Mouse (Mus musculus): ENCODE data around the gene Gm37240. TPM values are rescaled to one million over a fixed set of nuclear protein-coding genes. Genes with fewer than 3 reads are reported as not detected.
A peak's percentile ranks its signal among the peaks of the same experiment; 100 is the strongest.
"Not testable (repeated sequence)": the region's sequence is repeated elsewhere in the genome, so short reads cannot be mapped to it uniquely, and the experiment has no call there.

The Gm37240 gene
- total RNA-seq, 1 experiment from 2014 or later, result 10.8 TPM

DNA sequence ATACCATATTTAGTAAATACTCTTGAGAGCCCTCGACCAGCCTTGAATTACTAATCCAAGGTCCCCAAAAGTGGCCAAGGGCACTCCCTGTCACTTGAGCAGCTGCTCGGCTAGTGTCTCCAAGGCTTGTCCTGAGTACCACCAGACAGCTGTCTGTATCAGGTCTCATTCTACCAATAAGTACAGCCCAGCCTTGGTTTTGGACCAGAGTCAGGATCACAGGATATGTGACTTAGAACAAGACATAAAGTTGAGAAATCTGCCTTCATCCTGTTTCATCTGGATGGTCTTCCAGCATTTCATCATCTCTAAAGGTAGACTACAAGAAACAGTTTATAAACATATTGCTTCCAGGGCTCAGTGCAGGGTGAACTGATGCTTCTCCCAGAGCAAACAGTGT lies 253.6 kb downstream of the Gm37240 start:
- no peak for DNase-seq

DNA sequence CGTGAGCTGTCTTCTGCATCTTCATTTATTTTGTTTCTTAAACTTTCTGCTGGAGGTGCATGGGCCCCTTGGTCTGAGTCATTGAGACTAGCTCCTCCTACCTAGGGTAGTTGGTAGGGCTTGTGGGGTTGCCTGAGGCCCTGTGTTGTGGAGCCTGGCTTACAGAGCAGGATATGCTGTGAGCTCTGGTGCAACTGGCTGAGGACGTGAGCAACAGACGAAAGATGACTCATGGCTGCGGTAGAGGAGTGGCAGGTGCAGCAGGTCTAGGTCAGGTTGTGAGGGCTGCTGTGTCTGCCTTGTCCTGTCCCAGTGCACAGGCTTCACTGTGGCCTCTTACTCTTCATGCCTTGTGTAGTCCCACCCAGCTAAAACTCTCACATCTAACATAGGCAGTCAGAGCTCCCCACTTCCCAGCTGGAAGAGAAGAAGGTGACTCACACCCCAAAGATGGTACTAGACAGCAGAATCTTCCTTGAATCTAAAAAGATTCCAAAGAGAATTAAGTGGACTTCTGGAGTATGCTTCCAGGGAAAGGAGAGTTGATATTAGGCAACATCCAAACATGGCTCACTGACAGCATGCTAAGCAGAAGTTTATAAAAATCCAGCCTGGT lies 257.3 kb downstream of the Gm37240 start:
- no peak for DNase-seq

DNA sequence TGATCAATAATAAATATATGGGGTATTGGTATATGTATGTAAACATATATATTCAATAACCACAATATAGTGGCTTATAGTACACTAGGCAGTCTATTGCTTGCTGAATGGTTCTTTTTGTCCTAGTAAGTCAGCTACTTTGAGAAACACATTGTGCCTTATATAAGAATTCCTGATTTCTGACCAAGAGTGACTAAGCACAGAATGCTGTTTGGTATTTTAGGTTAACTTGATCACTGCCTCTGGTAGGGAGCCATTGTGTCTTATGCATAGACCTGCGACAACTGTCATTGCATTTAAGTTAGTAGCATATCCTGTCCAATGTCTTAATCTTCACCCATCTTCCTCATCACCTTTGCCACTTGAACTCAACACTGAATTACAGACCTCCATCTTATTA lies 267.6 kb downstream of the Gm37240 start:
- no peak for DNase-seq

DNA sequence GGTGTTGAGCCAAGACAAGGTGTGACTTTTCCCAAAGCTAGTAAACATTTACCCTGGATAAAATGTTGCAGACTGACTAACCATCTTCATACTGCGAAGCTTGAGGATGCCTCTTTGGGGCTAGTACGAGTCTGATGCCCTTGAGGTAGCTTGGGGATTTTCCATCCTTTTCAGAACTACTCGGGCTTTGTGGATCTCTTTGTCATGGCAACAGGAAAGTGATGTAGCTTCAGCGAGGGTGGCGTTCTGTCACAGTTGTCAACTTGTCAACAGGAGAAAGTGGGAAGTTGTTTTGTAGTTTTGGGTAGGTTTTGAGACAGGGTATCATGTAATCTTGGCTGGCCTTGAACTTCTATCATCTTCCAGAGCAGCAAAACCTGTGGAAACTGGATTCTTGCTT lies 268.0 kb downstream of the Gm37240 start:
- no peak for DNase-seq

DNA sequence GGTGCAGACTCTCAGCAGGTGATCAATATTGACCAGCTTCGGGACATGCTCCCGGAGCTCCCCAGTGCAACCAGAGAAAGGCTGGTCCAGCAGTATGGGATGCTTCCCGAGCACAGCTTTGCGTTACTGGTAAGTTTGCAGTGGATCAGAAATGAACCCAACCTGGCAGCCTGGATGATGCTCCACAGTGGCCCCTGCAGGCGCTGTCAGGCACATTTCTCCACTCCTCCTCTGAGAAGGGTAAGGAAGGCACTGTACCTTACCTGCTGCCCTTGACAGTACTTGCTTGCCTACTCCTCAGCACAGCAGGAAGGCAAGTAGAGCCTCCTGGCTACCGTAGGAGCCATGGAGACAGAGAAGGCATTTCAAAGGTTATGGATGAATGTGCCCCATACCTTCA lies 268.4 kb downstream of the Gm37240 start:
- DNase-seq, result no peak

DNA sequence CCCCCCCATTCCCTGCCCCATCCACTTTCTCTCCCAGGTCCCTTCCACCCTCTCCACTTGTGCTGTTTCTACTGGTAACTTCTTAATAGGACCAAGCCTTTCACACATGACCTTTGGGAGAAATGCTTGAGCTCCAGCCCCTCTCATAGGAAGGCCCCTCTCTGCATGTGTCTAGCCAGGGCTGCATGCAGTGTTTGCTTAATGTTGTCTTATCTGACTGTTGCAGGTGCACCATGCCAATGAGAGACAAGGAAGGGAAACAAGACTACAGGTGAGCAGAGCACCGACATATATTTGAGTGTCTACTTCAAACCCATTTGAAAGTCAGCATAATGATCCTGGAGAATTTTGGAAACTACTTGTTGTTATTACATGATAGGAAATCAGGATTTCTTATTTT lies 270.9 kb downstream of the Gm37240 start:
- no peak for DNase-seq

DNA sequence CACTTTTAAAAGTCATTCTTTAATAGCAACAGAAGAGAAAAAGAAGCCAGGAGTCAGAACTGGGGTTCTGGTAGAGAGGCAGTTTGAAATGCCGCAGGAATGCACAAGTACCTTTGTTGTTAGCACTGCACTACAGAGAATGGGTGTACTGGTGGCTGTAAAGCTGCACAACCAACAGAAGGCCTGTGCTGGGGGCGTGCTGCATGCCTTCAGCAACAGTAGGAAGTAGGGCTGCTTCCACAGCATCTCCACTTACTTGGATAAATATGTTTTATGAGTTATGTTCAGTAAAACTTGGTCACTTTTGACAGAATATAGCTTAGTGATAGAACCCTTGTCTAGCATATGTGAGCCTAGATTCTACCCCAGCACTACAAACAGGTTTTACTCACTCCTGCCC lies 279.6 kb downstream of the Gm37240 start:
- DNase-seq, result no peak

DNA sequence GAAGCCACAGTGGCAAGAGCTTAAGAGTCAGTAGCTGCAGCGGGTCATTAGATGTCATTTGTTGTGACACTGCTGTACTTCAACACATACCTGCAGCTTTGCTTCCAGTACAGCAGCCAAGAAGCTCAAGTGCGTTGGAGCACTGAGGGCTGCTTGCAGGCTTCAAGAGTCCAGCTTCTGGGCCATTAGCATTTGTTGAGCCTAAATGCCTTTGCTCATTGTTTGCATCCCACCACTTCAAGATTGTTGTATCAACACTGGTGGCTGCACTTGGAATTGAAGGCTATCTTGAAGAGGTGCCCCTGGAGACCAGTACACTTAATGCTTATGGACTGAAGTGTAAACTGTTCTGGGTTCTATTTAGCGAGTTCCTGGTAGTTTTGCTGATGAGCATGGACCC lies 280.4 kb downstream of the Gm37240 start:
- no peak for DNase-seq

DNA sequence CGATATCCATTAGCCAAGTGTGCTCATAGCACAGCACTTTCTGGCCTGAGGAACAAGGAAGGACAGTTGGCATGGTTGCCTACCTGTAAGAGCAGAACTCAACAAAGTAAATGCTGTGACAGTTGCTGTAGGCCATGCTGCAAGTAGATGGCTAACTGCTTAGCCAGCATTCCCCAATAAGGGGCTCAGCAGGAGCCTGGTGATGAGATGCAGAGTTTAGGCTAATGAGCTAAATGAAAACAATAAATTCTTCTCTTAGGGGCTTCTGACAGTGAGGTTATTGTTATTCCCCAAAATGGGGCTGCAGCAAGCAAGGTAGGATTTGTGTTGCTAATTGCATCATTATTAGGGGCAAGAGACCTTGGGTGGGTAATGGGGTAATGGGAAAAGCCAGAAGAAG lies 283.5 kb downstream of the Gm37240 start:
- no peak for DNase-seq

DNA sequence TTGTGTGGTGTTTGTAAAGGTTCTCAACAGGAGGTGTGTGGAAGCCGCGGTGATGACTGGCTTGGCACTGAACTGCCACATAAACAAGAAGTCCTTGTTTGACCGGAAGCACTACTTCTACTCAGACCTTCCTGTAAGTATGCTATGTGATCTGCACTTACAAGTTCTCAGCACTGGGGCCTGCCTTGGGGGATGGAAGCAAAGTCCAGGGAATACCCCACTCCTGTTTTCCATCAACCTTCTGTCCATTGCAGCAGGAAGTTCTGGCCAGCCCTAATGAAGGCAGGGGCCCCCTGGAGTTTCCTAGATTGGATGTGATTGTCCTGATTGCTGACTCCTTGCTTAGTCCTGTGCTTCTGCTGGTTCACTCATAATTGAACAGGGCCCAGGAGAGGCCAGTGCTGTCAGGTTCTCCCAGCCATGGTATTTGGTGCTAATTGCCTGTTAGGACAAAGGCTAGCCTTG lies 285.4 kb downstream of the Gm37240 start:
- no peak for DNase-seq

DNA sequence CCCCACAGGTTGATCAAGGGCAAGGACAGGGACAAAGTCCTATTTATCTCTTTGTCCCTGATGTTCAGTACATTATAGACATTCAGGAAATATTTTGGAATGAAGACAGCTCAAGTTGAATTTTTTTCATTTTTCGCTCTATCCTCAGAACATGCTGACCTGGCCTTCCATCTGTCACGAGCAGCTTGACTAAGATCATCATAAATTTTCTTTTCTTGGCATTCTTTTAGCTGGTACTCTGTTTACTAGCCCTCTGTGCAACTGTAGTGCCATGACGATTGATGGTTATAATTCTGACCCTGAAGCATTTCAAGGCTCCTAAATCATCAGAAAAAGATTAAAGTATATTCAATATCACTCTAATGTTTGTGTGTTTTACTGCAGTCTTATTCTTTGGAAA lies 287.8 kb downstream of the Gm37240 start:
- no peak for DNase-seq

DNA sequence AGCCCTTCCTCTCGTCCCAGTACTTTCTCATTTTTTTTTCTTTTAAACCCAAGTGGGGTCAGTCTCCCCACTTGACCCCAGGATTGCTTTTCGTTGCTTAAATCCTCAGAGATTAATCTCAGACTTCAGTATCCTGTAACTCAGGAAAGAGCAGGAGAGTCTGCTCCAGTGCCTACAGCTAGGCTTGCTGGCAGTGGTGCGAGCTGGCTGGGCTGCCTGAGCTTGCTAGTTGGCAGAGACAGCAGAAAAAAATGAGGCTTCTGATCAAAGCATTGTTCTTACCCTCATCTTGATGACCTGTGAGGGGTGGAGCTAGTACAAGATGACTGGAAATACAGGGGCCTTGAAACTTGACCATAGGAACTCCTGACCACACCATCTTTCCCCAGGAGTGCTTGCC lies 292.9 kb downstream of the Gm37240 start:
- no peak for DNase-seq

DNA sequence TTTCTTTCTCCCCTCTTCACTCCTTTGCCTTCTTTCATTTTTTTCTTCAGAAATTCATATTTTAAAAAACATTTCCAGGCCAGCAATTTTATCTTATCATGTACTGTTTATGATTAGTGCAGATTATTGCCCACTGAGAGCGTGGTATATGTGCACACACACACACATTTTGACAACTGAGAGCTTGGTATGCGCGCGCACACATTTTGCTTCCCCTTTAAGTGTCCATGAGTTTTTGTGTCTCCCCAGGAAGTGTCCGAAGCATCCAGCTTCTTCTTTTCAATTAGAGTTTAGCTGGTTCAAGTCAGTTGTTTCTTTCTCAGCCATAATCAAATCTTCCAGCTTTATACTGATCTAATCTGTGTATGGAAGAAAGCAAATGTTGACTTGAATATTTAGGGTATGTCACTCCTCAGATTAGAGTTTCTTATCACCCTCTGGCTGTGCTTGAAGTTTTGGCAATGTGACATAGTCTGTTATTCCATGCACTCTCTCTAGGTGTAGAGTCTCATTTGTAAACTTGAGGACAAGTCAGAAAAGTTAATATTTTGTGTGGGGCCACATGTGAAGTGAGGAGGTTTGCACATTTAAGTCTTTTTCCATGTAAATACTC lies 294.6 kb downstream of the Gm37240 start:
- no peak for DNase-seq

DNA sequence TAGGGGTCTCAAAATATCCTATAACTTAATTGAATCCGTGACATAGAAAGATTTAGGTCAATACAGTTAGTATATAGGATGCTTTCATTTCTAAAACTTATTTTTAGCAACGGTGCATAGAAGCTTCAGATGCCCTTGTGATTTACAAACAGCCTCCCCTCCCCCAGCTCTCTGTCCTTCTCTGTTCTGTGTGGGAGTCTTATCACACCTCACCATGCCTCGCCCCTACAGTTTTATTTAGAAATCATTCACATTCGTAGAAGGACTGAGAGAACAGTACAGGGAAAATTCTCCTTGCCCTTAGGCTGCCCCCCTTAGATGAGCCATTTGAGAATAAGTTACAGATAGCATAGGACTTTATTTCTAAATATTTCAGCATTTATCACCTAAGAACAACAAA lies 295.3 kb downstream of the Gm37240 start:
- DNase-seq, result no peak

DNA sequence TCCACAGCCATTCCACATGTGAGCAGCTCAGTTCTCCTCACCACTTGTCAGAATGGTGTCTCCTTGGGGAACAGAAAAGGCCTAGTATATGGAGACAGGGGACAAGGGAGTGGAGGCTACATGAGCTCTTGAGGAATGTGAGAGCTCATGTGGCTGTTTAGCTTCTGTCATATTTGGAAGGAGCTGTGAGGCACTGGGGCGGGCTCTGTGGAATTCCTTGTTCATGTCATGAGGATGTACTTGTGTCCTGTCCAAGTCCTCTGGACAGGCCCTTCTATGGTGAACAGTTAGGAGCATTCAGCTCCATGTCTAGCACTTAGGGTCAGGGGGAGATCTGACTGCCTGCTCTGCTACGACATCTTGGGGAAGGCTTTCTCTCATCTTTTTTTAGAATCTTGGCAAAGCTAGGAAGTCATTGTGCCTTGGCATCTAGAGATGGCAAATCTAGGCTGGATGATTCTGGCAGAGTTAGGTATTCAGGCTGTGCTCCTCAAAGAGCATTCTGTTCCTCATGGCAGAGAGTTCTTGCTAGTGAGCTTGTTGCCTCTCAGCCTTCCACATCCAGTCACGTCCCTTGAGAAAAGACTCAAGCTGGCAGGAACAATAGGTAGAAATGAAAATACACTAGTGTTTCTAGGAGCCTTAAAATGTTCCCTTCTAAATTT lies 297.1 kb downstream of the Gm37240 start:
- DNase-seq, result no peak

DNA sequence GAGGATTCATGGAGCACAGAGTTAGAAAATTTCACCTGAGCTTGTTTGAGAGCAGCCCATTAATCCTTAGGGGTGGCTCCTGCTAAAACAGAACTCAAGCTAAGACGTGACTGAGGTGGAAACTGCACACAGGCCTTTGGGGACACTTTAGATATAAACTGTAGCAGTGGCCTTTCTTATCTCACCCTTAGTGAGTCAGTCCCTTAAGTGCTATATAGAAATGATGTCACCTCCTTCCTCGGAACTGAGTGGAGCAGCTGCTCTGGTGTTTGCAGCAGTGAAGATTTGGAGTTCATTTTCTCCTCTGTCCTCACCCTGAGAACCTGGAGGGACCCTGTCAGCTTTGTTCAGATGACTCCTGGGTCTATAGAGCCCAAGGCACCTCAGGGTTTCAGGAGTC lies 298.6 kb downstream of the Gm37240 start:
- DNase-seq, result no peak

DNA sequence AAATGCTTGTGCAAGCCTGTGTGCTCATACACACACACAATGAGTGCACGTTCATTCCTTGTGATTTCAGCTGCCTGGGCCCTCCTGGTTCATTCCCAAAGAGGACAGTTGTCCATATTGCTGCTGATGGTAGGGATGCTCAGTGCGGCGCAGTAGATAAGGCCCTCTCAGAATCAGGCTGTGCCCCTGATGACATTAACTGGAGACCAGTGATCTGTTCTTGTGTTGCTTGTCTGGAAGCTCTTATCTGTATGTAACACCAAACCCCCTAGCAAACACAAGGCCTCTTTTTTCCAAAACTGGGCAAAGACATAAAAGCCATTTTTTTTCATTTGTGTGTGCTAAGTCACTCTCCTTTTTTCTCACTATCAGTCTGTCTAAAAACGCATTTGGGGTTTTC lies 302.4 kb downstream of the Gm37240 start:
- no peak for DNase-seq

DNA sequence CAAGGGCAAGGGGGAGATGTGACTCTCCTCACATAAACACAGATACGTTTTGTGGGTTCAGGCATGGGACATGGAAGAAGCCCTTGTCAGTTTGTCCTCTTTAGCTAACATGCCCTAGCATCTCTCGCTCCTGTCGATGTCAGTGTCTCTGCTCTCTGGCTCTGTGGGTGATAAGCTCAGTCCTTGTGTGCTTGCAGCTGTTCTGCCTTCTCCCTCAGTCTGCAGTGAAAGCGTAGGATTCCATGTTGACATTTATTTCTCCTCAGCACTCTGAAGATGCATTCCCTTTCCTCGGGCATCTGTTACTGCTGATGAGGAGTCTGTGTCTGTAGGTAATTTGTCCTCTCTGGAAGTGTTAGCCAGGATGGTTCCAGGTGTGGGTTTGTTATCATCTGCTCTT lies 304.1 kb downstream of the Gm37240 start:
- DNase-seq, result no peak

DNA sequence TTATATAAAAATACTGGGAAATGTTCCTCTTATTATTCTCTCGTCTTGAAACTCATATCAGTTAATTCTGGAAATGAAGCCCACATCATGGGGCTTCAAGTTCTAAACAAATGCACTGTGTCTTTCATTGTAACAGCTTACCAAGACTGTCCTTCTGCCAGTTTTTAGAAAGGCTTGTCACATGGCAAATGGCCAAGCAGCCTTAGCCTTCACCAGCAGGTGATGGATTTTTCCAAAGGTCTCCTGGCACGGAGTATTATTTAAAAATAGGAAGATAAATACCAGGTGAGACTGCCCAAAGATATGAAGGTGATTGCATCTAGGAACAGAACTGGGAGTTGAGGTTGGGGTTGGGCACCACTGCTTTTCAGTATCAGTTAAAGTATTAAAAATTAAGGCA lies 304.6 kb downstream of the Gm37240 start:
- peak; percentile 18 for DNase-seq

DNA sequence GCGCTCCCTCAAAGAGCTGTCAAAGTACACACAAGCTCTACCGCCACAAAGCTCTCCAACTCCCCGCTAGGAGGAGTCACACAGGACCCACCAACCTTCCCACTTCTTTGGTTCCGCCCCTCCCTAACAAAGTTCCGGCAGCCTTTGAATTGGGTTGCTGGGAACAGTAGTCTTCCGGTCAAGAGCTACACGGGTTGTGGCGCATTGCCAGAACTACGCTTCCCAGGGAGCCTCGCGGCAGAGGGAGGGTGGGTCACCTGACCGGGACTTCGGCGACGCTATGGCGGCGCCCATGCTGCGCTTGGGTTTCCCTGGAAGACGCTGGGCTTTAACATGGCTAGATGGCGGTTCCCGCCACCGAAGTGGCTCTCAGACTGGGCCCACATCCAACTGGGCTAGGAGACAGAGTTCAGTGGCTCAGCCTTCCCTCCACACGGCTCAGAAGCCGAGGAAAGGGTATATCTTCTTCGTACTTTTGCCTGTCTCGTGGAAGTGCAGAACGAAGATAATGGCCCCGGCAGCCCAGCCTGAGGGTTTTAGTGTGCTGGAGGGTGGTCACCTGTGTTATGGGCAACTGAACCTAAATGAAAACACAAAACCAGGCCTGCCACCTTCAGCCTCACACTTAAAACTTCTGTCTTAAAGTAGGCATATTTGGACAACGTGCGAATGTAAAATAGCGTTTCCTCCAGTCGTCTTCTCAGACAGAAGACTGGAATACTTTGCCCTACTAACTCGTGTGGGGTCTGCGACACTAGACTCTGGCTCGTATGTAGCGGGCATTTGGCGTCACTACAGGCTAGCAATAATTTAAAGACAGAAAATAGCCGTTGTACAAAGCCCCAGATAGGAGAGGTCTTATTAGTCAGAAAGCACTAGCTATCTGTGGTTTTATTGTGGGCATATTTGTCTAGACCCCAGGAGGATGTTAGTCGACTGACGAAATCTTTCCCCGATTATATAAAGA lies 313.2 kb downstream of the Gm37240 start, which contains the start of gene Gatb:
TSS of gene Gatb (plus strand) at position 256 of the 967 bp plus-strand sequence.
- peak; percentile 99 for DNase-seq

DNA sequence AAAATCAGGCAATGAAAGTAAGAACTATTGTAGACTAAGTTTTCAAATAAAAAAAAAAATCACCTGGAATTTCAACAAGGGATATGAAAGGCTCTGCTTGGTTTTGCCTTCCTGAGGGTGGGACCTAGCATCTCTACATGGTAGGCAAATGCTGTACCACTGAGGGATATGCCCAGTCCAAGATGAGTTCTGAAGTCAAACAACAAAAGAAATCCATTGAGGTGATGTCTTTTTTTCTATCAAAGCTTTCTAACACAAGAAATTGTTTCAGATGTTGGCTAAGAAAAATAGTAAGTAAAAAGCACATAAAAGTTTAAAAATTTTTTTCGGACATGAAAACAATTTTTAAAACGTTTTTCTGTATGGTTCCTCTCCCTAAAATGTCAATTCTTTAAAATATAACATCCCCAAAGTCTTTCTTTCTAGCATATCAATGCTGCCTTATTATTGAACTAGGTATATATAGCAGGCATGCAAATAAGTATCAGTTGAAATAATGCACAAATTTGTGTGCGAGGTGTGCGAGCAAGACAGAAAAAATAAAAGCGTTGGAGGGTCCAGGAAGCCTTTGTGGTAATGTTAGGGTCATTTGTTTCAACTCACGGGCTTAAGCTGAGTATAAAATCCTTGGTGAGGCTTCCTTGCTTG lies 314.0 kb downstream of the Gm37240 start:
- DNase-seq, result no peak

DNA sequence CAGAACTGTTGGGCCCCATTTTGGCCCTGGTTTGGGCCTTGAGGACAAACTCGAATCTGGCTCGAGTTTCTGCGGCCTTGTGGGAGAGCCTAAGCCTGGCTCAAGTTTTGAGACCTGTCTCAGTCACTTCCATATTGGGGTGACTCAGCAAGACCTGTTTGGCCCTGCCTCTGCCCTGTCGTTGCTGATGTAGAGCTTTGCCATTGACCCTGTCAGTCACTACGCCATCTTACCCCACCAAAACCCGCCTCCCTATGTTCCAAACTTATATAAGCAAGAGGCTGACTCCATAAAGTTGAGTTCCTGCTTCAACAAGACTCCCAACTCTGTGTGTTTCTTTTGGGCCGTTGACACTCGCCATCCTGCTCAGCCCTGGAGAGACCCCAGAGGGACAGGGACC lies 314.8 kb downstream of the Gm37240 start:
- DNase-seq, result not testable (repeated sequence)

Measured in adrenal gland, postnatal 25 days (tissue).